24 mouse cellular contexts compared by ENCODE assay signal in genomic region chr9:58683372-58683771, GRCm38 (mm10).
A peak's percentile ranks its signal among the peaks of the same experiment; 100 is the strongest.
DNase-seq lines count a peak whose midpoint lies in the region; ATAC-seq and TF ChIP-seq lines count a peak whose summit lies in the region.
"Had no signal": no experiment of that assay in that cellular context is flagged by ENCODE, and none has a peak within 500 bp of the region (broad histone marks: within the 10 kb centered on the region; RNA-seq: fewer than 3 reads in every experiment).

No protein-coding gene starts in this region.

- H3K4me3 ChIP-seq in midbrain, postnatal 0 days (ENCODE audit: low read depth, low read length): no peak overlapping the region
- no peak overlapping the region for H3K4me3 ChIP-seq in midbrain, embryonic 15.5 days
- H3K4me3 ChIP-seq: embryonic facial prominence, embryonic 15.5 days; forebrain, embryonic 15.5 days; limb, embryonic 15.5 days; liver, embryonic 15.5 days; myocyte; neural tube, embryonic 15.5 days had no signal

- H3K4me2 ChIP-seq in midbrain, postnatal 0 days (ENCODE audit: low read depth, low read length, poor library complexity, severe bottlenecking): no peak overlapping the region
- no peak overlapping the region for H3K4me2 ChIP-seq in midbrain, embryonic 15.5 days
- H3K4me2 ChIP-seq: embryonic facial prominence, embryonic 15.5 days; forebrain, embryonic 15.5 days; heart, embryonic 11.5 days; limb, embryonic 15.5 days; liver, embryonic 15.5 days; neural tube, embryonic 15.5 days had no signal

- intact Hi-C loops in heart, postnatal 10 days (cut with DNase I): no loop called here

- peak; percentile 90 for DNase-seq in heart, adult 11 months
- DNase-seq in heart, postnatal 10 days: no peak
- DNase-seq in midbrain, postnatal 0 days (ENCODE audit: low spot score): peak; percentile 5
- DNase-seq in R1 (ENCODE audit: low read depth, low spot score): peak; percentile 20
- no peak for DNase-seq in layer of hippocampus, adult 9-11 months
- DNase-seq: adrenal gland, postnatal 25 days; B cell, adult 2 months; cerebellum, adult 11 months; gastrocnemius, postnatal 10 days; heart, postnatal 14 days; left cerebral cortex, postnatal 4 days; lung, postnatal 4 days; midbrain, embryonic 14.5 days; right cerebral cortex, postnatal 25 days; spleen, adult 18-20 months had no signal

- ATAC-seq in midbrain, postnatal 0 days (ENCODE audit: low FRiP score): no peak
- ATAC-seq in midbrain, embryonic 15.5 days (replicated peaks): no peak
- ATAC-seq in inflammation-experienced regulatory T-cells, adult 6 months: no peak
- ATAC-seq: forebrain, embryonic 15.5 days had no signal

- no peak for TF ChIP-seq CTCF in midbrain, postnatal 0 days (IDR thresholded peaks at IDR 0.05)

- no peaks in the 10 kb centered on the region for H3K27me3 ChIP-seq in midbrain, postnatal 0 days (ENCODE audit: insufficient read depth, low read length)
- no peaks in the 10 kb centered on the region for H3K27me3 ChIP-seq in midbrain, embryonic 15.5 days (replicated peaks)
- H3K27me3 ChIP-seq: embryonic facial prominence, embryonic 15.5 days; forebrain, embryonic 15.5 days; limb, embryonic 15.5 days; liver, embryonic 15.5 days; neural tube, embryonic 15.5 days had no signal

- H3K36me3 ChIP-seq in midbrain, postnatal 0 days (ENCODE audit: insufficient read depth, low read length): no peaks in the 10 kb centered on the region
- no peaks in the 10 kb centered on the region for H3K36me3 ChIP-seq in midbrain, embryonic 15.5 days (replicated peaks)
- H3K36me3 ChIP-seq: embryonic facial prominence, embryonic 15.5 days; forebrain, embryonic 15.5 days; limb, embryonic 15.5 days; liver, embryonic 15.5 days; neural tube, embryonic 15.5 days had no signal

- WGBS in midbrain, postnatal 0 days: 36% methylated on average over 6 of the region's 6 CpGs
- WGBS in midbrain, embryonic 15.5 days: 30% methylated on average over 6 of the region's 6 CpGs

- H3K4me1 ChIP-seq in midbrain, postnatal 0 days (ENCODE audit: insufficient read depth, low read length): no peaks in the 10 kb centered on the region
- H3K4me1 ChIP-seq in midbrain, embryonic 15.5 days: no peaks in the 10 kb centered on the region
- H3K4me1 ChIP-seq: embryonic facial prominence, embryonic 15.5 days; limb, embryonic 15.5 days; liver, embryonic 15.5 days had no signal

- H3K9ac ChIP-seq in midbrain, postnatal 0 days (replicated peaks; ENCODE audit: low read length, poor library complexity, severe bottlenecking): no peak overlapping the region
- H3K9ac ChIP-seq in midbrain, embryonic 15.5 days: no peak overlapping the region
- H3K9ac ChIP-seq: embryonic facial prominence, embryonic 15.5 days; forebrain, embryonic 15.5 days; limb, embryonic 15.5 days; liver, embryonic 15.5 days; neural tube, embryonic 15.5 days had no signal

- no peak overlapping the region for H3K27ac ChIP-seq in midbrain, postnatal 0 days (ENCODE audit: low read depth, low read length)
- H3K27ac ChIP-seq in midbrain, embryonic 15.5 days: no peak overlapping the region
- H3K27ac ChIP-seq: embryonic facial prominence, embryonic 15.5 days; forebrain, embryonic 15.5 days; limb, embryonic 15.5 days; liver, embryonic 15.5 days; neural tube, embryonic 15.5 days had no signal

- H3K9me3 ChIP-seq in midbrain, postnatal 0 days (ENCODE audit: low read length): no peaks in the 10 kb centered on the region
- H3K9me3 ChIP-seq in midbrain, embryonic 15.5 days: no peaks in the 10 kb centered on the region
- H3K9me3 ChIP-seq: embryonic facial prominence, embryonic 15.5 days; forebrain, embryonic 15.5 days; limb, embryonic 15.5 days; liver, embryonic 15.5 days; neural tube, embryonic 15.5 days had no signal

Comparison
In these comparisons a context has a peak if more than half of its experiments do, and no peak if none do; other contexts are left out.
1. DNase-seq: peak in heart, adult 11 months (single experiment), midbrain, postnatal 0 days (single experiment) and R1 (single experiment); none in heart, postnatal 10 days (0 of 2) and layer of hippocampus, adult 9-11 months (single experiment).